Mouse (Mus musculus) heart, embryonic 16.5 days (tissue): ENCODE measurements around the gene Unc45a. TPM values are rescaled to one million over a fixed set of nuclear protein-coding genes. Genes with fewer than 3 reads are reported as not detected.
"Not testable (repeated sequence)": the region's sequence is repeated elsewhere in the genome, so short reads cannot be mapped to it uniquely, and the experiment has no call there.

Experiments
- ATAC-seq: fragments of 200-750 bp; cut with Nextera tagmentation; replicated peaks from 2 replicates; pipeline ENCODE4 v1.8.0; 2017; ENCODE audit warnings: moderate number of reproducible peaks; ENCODE audit not compliant: insufficient read depth, low FRiP score; ENCODE audit errors: extremely low read depth
- H3K27ac ChIP-seq: fragments of 300-500 bp; sonication (generic); 2 replicates; pipeline ENCODE4 v1.5.1; 2014; ENCODE audit warnings: mild to moderate bottlenecking, low read length, control low read depth, moderate library complexity
- H3K27me3 ChIP-seq: fragments of 300-500 bp; sonication (generic); 2 replicates; pipeline ENCODE4 v1.6.1; 2014; ENCODE audit warnings: low read length, mixed read lengths; ENCODE audit not compliant: control insufficient read depth, insufficient read depth
- H3K36me3 ChIP-seq: fragments of 300-500 bp; sonication (generic); 2 replicates; pipeline ENCODE4 v1.6.1; 2014; ENCODE audit not compliant: control insufficient read depth, insufficient read depth
- H3K4me1 ChIP-seq: fragments of 300-500 bp; sonication (generic); 2 replicates; pipeline ENCODE4 v1.6.1; 2014; ENCODE audit warnings: low read length, mixed read lengths; ENCODE audit not compliant: control insufficient read depth, insufficient read depth
- H3K4me2 ChIP-seq: fragments of 300-500 bp; sonication (generic); 2 replicates; pipeline ENCODE4 v1.6.1; 2014; ENCODE audit warnings: low read depth, mild to moderate bottlenecking, control low read depth, low read length
- H3K4me3 ChIP-seq: fragments of 300-500 bp; sonication (generic); 2 replicates; pipeline ENCODE4 v1.5.1; 2014; ENCODE audit warnings: mild to moderate bottlenecking, control low read depth, low read length
- H3K9ac ChIP-seq: fragments of 300-500 bp; sonication (generic); 2 replicates; pipeline ENCODE4 v1.6.1; 2014; ENCODE audit warnings: low read length, control low read depth
- H3K9me3 ChIP-seq: fragments of 300-500 bp; sonication (generic); replicated peaks from 2 replicates; pipeline ENCODE4 v1.6.1; 2016; ENCODE audit warnings: low read length; ENCODE audit not compliant: control insufficient read depth
- WGBS: fragments of 180-500 bp; shearing (Covaris S2); extraction: QIAGEN DNeasy Blood & Tissue Kit; methylation state at CpG from one replicate; pipeline ENCODE4 v1.1.7; 2014; 5-methylcytosine and 5-hydroxymethylcytosine counted together
- polyA plus RNA-seq: library from polyadenylated mRNA; unstranded; fragments of >200 nt; fragmentation: Nextera tagmentation; extraction: Ambion mirVana; gene quantifications from 2 replicates; pipeline ENCODE4 v1.2.1, GENCODE M21; 2015

Gene Unc45a
- polyA plus RNA-seq, 1 experiment from 2014 or later, result 20.6 TPM

DNA sequence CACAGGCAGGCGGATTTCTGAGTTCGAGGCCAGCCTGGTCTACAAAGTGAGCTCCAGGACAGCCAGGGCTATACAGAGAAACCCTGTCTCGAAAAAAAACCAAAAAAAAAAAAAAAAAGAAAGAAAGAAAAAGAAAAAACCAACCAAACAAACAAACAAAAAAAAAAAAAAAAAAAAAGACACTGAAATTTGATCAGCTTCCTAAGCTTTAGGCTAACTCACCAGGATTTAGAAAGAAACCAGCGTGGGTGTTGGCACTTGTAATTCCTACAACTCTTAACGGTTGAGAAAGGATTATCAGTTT lies 16.0 kb downstream of the Unc45a start:
- not testable (repeated sequence) for ATAC-seq, H3K4me3 ChIP-seq, H3K9ac ChIP-seq, H3K9me3 ChIP-seq, H3K27me3 ChIP-seq
- 57% methylated on average over 4 of the region's 5 CpGs for WGBS
- Histone ChIP-seq H3K4me2 (peak overlapping the region; percentile 84; the same call in 1 of the 2 replicates), H3K27ac (peak overlapping the region; percentile 91), H3K36me3 (peaks cover 35% of the 10 kb centered on the region), H3K4me1 (peaks cover 13% of the 10 kb centered on the region)

DNA sequence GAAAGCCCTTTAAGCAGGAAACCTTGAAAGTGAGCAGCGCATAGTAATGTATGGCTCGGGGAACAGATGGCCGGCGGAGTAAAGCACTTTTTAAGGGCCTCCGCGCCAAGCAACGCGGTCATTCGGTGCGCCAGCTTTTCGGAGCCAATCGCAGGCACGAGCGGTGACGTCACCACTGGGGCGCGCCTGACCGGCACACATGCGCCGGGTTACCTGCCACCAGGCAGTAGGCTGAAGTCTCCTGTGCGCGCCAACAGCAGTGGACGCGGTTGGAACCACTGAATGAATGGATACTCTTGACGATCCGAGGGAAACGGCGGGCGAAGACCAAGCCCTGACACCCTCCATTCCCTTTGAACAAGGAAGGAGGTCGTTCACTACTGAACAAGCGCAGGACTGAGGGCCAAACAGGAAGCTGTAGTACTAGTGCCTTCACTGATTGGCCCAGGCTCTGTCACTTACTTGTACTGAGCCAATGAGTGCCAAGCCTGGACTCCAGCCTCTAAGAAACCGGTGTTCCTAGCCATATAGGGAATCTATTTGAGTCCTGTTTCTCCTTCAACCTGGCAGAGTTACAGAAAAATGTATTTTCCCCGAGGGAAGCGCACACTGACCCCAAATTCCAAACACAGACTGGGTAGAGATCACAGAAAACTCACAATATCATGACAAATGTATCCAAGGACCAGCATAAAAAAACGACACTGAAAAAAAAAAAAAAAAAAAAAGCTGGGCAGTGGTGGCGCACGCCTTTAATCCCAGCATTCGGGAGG lies 16.6 kb downstream of the Unc45a start, which contains the start of gene Rccd1:
Rccd1 (minus strand) TSS at position 412 of the 773 bp plus-strand sequence.
- peaks cover 30% of the 10 kb centered on the region for H3K36me3 ChIP-seq
- ATAC-seq, result peak; percentile 100
- WGBS, result 2% methylated on average over 37 of the region's 38 CpGs

DNA sequence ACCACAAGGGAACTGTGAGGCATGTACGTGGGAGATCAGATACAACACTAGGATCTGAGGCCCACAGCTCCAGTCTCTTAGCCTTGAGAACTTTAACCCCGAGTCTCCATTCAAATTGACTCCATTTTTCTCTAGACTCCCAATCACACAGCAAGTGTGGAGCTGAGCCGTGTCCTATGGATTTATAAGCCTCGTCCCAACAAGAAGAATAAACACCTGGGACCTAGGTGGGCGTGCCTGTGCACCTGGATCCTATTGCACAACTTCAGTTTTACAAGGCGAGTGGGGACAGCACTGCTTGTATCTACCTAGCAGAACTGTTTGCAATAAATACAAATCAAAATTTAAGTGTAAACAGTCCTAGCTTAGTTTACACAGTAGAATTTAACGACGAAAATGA lies 17.5 kb downstream of the Unc45a start:
- H3K9me3 ChIP-seq, result no peaks in the 10 kb centered on the region
- H3K9ac ChIP-seq, result peak overlapping the region; percentile 75
- WGBS, result 15% methylated on average over 8 of the region's 8 CpGs
- H3K4me1 ChIP-seq, result peaks cover 18% of the 10 kb centered on the region
- H3K27me3 ChIP-seq, result no peaks in the 10 kb centered on the region
- H3K4me3 ChIP-seq, result peak overlapping the region; percentile 60
- peaks cover 23% of the 10 kb centered on the region for H3K36me3 ChIP-seq
- ATAC-seq, result no peak
- peak overlapping the region; percentile 84 for H3K4me2 ChIP-seq
- H3K27ac ChIP-seq, result peak overlapping the region; percentile 91

More for the DNA sequence above, 16.6 kb downstream of the Unc45a start, which contains the start of gene Rccd1:
- Histone ChIP-seq H3K9ac (peak within 1 kb of the TSS; percentile 75), H3K9me3 (no peaks in the 10 kb centered on the region), H3K4me2 (peak within 1 kb of the TSS; percentile 84), H3K27me3 (no peaks in the 10 kb centered on the region), H3K4me1 (peaks cover 18% of the 10 kb centered on the region), H3K27ac (peak within 1 kb of the TSS; percentile 91), H3K4me3 (peak within 1 kb of the TSS; percentile 60)

DNA sequence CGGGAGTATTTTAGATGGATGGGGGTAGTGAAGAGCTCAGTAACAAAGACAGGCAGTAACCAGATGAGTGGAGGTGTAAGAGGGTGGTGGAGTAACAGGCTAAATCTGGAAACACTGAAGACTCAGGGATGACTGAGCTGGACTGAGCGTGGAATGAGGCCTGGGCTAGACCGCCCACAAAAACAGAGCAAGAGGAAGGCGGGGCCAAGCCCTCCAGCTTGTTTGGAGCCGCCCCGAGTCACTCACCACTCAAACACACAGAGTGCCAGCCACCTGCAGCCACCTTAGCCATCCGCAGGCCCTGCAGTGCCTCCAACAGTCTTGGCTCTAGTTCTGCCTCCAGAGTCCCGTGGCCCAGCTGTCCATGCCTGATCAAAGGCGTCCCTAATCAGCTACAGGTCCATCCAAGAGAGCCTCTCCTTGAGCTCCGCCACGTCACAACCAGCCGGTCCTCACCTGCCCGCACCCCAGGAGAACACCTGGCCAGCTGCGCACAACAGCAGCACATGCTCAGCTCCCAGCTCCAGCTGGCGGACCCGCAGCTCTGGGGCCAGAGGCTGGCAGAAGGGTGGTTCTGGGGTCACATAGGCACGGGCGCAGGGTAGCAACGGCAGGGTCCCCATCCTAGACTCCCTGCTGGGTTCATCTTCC lies 20.8 kb downstream of the Unc45a start:
- Histone ChIP-seq H3K9me3 (no peaks in the 10 kb centered on the region), H3K4me3 (no peak overlapping the region), H3K36me3 (peaks cover 19% of the 10 kb centered on the region), H3K27ac (no peak overlapping the region), H3K4me2 (no peak overlapping the region), H3K27me3 (no peaks in the 10 kb centered on the region), H3K4me1 (peaks cover 17% of the 10 kb centered on the region), H3K9ac (0 out of 2 replicates have a peak overlapping the region, but pooled peaks have one; percentile 10)
- ATAC-seq, result no peak
- 66% methylated on average over 19 of the region's 19 CpGs for WGBS

DNA sequence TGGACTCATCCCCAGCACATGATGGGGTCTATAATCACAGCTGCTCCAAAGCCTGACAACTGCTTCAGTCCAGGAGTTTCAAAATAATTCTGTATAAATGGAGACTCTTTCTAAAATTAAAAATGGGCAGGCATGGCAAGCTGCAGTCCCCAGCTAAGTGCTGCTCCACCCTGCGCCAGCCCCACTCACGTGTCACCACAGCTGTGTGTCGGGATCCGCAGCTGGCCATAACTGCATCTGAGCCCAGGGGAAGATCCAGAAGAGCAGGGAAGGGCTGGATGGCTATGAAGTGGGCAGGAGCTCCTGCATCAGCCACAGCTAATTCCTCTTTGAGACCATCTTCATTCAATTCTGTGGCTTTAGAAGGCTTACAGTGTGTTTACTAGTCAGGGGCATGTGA lies 22.1 kb downstream of the Unc45a start:
- no peak overlapping the region for H3K4me3 ChIP-seq
- H3K27ac ChIP-seq, result no peak overlapping the region
- ATAC-seq, result no peak
- no peak overlapping the region for H3K4me2 ChIP-seq
- no peaks in the 10 kb centered on the region for H3K9me3 ChIP-seq
- 80% methylated on average over 4 of the region's 4 CpGs for WGBS
- no peak overlapping the region for H3K9ac ChIP-seq
- no peaks in the 10 kb centered on the region for H3K27me3 ChIP-seq
- peaks cover 16% of the 10 kb centered on the region for H3K4me1 ChIP-seq
- H3K36me3 ChIP-seq, result peaks cover 32% of the 10 kb centered on the region

DNA sequence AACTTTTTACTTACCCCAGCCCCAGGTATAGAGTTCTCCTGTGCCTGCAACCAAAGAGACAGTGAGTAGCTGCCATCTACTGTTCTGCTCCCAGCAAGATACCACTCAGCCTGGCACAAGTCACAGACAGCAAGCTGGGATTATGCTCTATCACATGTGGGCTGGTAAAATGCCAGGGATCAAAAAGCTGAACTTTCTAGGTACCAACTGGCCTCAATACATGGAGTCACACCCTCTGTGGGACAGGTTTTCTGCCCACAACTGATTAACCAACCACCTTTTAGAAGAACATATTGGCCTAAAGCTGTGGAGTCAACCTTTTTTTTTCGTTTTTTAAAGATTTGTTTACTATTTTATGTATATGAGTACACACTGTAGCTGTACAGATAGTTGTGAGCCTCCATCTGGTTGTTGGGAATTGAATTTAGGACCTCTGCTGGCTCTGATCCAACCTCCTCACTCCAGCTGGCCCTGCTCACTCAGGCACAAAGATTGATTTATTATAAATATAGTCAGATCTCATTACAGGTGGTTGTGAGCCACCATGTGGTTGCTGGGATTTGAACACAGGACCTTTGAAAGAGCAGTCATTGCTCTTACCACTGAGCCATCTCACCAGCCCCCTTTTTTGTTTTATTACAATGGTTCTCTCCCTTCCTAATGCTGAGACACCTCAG lies 23.2 kb downstream of the Unc45a start:
- H3K4me1 ChIP-seq, result peaks cover 7% of the 10 kb centered on the region
- no peak overlapping the region for H3K27ac ChIP-seq
- ATAC-seq, result no peak
- H3K9me3 ChIP-seq, result no peaks in the 10 kb centered on the region
- H3K36me3 ChIP-seq, result peaks cover 42% of the 10 kb centered on the region
- H3K27me3 ChIP-seq, result no peaks in the 10 kb centered on the region
- H3K4me2 ChIP-seq, result no peak overlapping the region
- no peak overlapping the region for H3K9ac ChIP-seq
- no peak overlapping the region for H3K4me3 ChIP-seq
- WGBS, result 80% methylated on average over 1 of the region's 1 CpGs

DNA sequence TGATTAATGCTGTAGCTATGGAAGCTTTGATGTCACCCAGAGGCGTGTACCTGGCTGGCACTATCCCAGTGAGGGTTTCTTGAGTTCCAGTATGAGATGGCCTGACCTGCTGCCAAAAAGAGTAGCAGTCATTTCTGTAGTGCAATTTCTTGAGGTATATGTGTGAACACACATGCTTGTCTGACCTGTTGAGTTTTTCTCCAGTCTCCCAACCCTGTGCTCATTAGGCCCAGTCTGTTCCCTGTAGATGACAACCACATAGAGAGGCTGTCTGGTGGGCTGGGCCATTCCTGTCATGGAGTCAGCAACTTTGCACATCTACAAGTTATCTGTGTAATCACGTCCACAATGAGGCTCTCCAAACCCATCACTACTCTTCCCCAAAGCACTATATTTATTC lies 25.1 kb downstream of the Unc45a start:
- H3K27me3 ChIP-seq, result no peaks in the 10 kb centered on the region
- H3K4me1 ChIP-seq, result peaks cover 7% of the 10 kb centered on the region
- H3K4me3 ChIP-seq, result no peak overlapping the region
- ATAC-seq, result no peak
- H3K9ac ChIP-seq, result no peak overlapping the region
- H3K27ac ChIP-seq, result no peak overlapping the region
- 77% methylated on average over 2 of the region's 2 CpGs for WGBS
- H3K9me3 ChIP-seq, result no peaks in the 10 kb centered on the region
- no peak overlapping the region for H3K4me2 ChIP-seq
- peaks cover 53% of the 10 kb centered on the region for H3K36me3 ChIP-seq

DNA sequence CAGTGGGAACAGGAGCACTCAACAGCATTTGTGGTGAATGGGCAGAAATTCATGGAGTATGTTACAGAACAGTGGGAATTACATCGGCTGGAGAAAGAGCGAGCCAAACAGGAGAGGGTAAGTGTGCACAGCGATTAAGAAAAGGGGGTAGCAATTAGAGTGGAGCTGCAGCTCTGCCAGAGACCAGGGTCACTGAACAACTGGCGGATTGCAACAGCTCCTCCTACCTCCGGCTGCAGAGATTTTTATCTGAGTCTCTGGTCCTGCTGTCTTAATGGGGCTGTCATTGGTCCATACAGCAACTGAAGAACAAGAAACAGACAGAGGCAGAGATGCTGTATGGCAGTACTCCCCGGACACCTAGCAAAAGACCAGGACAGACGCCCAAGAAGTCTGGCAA lies 30.0 kb downstream of the Unc45a start:
- Histone ChIP-seq H3K4me3 (no peak overlapping the region), H3K36me3 (peaks cover 74% of the 10 kb centered on the region), H3K4me2 (no peak overlapping the region), H3K9ac (no peak overlapping the region), H3K27me3 (no peaks in the 10 kb centered on the region), H3K4me1 (no peaks in the 10 kb centered on the region), H3K9me3 (no peaks in the 10 kb centered on the region), H3K27ac (no peak overlapping the region)
- no peak for ATAC-seq
- WGBS, result 78% methylated on average over 7 of the region's 7 CpGs

DNA sequence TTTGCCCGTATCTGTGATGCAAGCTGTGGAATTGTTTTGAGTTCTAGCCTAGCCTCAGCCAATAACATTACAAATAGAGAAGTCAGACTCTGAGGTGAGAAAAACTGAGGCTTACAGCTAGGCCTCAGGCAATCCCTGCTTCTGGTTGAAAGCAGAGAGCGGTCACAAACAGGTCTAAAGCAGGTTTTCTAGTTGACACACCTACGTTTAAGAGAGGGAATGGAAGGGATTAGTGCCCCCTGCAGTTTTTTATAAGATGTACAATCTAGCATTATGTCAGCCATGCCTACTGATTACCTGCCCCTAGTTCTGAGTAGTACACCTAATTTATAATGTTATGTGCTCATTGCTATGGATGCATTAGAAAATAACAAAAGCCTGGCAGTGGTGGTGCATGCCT lies 33.0 kb downstream of the Unc45a start:
- peaks cover 68% of the 10 kb centered on the region for H3K36me3 ChIP-seq
- no peak overlapping the region for H3K4me3 ChIP-seq
- 84% methylated on average over 3 of the region's 3 CpGs for WGBS
- no peak overlapping the region for H3K9ac ChIP-seq
- no peak overlapping the region for H3K27ac ChIP-seq
- no peak overlapping the region for H3K4me2 ChIP-seq
- ATAC-seq, result no peak
- no peaks in the 10 kb centered on the region for H3K4me1 ChIP-seq
- no peaks in the 10 kb centered on the region for H3K9me3 ChIP-seq
- H3K27me3 ChIP-seq, result no peaks in the 10 kb centered on the region
